Mouse (Mus musculus) testis, adult 2 months (tissue): ENCODE measurements around the gene Dmd.

ENCODE experiments used
- CTCF ChIP-seq: fragments of 200-500 bp; IDR thresholded peaks from 2 replicates; pipeline ENCODE4 v1.5.1; 2012; ENCODE audit warnings: low read depth, mild to moderate bottlenecking, inconsistent platforms, low read length, moderate library complexity; ENCODE audit not compliant: control insufficient read depth, insufficient read depth, insufficient replicate concordance
- POLR2A ChIP-seq: fragments of 200-500 bp; IDR thresholded peaks from 2 replicates; pipeline ENCODE4 v1.6.1; 2012; ENCODE audit warnings: low read depth, mild to moderate bottlenecking, inconsistent platforms, low read length, moderate library complexity; ENCODE audit not compliant: control insufficient read depth

DNA sequence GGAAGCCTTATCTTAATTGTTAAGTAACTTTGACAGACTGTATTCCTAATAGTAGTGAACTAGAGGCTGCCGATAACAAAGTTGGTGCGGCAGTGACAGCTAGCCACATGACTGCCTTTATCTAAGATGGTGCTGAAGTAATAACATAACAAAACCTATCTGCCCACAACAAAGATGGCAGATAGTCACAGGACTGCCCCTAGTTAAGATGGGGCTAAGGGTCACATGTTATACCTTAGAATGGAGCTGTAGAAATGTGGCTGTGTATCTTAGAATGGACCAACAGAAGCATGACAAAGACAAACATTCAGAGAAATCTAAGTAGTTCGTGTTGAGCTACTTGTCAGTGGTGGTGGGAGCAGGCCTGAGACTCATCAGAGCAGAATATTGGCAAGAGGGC lies 2184.0 kb downstream of the Dmd start:
- TF ChIP-seq CTCF (no peak), POLR2A (no peak)
